Mouse (Mus musculus) MN1 (cell line): ENCODE data around the gene Cryaa.
"Not testable (repeated sequence)": the region's sequence is repeated elsewhere in the genome, so short reads cannot be mapped to it uniquely, and the experiment has no call there.

ENCODE experiments used
- DNase-seq: peaks from one replicate; pipeline ENCODE4 v3.0.0-alpha.2; 2016; ENCODE audit warnings: low spot score

Cryaa gene

GRCm38 (mm10) chr17:31658468-31659185 lies 19.0 kb upstream of the Cryaa start, which contains the start of gene U2af1:
TSS of gene U2af1 (minus strand) at chr17:31658892.
- peak; percentile 99 for DNase-seq

- DNase-seq = no peak
Observed at GRCm38 (mm10) chr17:31660661-31661250, 16.9 kb upstream of the Cryaa start.

- no peak for DNase-seq
Observed at GRCm38 (mm10) chr17:31662855-31663254, 14.8 kb upstream of the Cryaa start.

- DNase-seq = peak; percentile 94
Observed at GRCm38 (mm10) chr17:31664760-31665159, 12.8 kb upstream of the Cryaa start.

DNA sequence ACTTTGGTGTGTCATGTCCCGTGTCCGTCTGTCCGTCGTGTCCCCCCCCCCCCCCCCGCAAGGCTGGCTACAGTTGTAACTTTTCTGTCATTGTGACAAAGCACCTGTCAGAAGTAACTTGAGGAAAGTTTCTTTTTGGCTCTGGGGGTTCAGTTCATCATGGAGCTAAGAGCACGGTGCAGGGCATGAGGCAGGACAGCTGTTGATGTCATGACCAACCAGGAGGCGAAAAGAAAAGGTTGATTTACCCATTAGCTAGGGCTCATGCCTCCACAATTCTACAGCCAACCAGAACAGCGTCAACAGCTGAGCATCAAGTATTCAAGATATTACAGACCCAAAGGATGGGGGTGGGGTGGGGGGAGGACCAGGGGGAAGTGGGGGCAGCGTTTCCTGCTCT lies 9.3 kb upstream of the Cryaa start:
- DNase-seq = no peak

GRCm38 (mm10) chr17:31670163-31670562 lies 7.4 kb upstream of the Cryaa start:
- no peak for DNase-seq

DNA sequence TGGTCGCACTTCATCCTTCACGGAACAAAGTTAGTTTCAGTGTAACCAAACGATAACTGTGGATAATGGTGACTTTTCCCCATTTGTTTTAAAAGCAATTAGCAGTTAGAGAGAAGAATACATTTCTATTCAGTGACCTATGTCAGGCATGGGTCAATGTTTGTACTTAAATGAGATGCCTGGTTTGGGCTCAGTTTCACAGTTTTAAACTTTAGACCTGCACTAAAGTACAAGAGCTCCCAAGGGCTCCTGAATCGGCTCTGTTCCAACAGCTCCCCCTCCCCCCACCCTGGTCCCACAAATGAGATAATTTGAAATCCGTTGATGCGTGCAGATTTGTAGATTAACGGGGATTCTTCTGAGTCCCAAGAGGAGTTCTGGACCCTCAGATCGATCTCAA lies 5.9 kb upstream of the Cryaa start:
- DNase-seq = no peak

DNA sequence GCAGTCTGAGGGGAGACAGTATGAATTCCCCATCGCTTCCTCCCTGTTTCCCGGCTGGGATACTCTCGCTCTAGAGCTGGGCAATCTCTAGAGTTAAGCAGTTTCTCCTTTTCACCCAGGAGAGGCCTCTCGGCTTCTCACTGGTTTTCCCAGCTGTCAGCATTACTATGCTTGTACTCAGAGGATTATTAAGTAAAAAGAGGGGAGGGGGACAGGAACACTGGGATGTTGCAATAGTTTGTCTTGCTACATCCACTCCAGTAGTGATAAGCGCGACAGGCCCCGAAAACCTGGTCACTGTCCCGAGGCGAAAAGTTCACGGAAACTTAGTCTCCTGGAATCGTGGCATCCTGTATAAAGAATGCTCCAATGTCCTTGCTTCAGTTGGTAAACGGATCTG lies 5.3 kb upstream of the Cryaa start:
- no peak for DNase-seq

DNA sequence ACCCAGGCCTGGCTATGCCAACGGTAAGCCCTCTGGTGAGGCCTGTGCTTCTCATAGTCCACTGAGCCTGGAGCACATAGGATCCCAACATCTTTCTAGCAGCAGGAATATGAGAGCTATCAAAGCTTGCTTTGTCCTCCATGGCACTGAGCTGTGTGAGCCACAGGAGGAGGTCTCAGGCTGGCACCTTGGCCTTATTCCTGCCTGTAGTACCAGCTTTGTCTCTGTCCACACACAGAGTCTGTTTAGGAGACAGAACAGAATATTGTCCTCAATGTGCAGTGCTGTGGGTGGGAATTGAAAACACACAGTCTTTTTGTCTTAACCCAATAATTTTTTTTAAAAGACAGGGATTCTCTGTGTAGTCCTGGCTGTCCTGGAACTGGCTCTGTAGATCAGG lies 3.2 kb upstream of the Cryaa start:
- no peak for DNase-seq

DNA sequence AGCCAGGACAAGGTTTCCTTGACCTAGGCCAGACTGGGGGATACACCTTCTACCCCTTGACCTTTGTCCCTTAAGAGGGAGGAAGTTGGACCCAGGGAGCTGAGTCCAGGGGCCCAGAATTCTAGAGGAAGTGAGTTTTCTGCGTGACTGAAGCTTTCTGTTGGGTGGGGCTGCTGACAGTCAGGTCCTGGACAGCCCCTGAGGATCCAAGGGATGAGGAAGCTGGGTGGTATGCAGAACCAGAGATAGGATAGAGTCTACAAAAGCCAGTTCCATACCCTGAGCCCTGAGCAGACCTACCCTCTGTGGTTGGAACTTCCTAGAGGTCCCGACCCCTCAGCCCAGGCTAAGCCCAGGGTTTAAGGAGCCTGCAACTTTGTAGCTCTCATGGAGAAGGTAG lies 2.8 kb downstream of the Cryaa start:
- no peak for DNase-seq

DNA sequence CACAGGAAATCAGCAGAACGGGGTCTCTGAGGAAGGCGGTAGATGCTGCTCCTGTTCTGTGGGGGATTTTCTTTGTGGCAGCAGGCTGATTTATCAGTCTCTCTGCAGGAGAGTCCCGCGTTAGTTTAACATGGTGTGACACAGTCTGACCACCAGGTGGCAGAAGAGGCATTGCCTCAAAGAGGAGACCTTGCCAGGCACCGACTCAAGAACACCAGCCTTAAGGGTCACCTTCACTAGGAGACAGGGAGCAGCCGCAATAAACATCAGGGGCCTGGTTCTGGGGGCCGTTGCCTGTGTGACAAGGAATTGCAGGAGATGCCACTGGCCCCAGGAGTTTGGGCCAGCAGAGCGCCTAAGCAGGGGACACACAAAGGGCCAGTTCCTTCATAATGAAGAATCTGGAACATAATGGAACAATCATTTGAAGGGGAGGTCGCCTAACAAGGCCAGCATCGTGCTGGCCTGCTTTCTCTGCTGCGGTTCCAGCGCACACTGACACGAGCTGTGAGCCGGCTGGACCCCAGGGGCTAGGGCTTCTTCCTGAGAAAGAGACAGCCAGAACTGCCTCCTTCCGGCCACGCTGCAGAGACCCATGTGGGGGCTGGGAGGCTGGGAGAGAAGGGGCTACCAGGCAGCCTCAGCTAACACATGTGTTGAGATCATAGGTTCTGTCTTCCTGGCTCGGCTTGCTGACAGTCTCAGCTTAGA lies 8.1 kb downstream of the Cryaa start:
- DNase-seq = peak; percentile 89

DNA sequence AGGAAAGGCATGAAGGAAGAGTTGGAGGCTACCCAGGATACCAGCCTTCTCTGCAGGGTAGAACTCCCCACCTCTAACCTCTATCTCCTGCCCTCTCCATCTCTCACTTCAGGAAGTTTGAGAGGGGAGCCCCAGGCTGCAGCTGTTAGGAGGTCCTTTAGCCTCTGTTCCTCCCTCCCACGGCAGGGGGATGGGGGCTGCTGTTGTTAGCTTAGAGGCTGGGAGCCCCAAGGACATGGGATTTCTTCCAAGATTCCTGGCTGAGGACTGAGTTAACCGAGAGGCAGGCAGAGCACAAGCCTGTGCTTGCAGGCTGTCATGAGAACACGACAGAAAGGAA lies 8.6 kb downstream of the Cryaa start:
- DNase-seq = no peak

DNA sequence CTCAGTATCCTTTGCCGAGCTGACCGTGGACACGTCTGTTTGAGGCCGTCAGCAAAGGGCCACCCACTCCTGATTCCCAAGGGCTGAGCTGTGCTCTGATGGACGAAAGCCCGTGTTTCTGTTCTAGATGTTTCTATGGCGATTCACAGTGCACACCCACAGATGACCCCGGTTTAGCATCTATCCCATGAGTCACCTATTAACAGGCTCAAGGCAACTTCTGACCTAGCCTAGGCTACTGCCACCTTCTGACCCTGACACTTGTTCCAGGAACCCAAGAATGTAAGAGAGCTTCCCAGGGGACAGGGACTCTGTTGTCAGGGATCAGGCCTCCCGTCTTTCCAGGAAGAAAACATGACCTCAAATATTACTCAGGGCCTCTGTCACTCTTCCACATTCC lies 10.5 kb downstream of the Cryaa start:
- DNase-seq = no peak

DNA sequence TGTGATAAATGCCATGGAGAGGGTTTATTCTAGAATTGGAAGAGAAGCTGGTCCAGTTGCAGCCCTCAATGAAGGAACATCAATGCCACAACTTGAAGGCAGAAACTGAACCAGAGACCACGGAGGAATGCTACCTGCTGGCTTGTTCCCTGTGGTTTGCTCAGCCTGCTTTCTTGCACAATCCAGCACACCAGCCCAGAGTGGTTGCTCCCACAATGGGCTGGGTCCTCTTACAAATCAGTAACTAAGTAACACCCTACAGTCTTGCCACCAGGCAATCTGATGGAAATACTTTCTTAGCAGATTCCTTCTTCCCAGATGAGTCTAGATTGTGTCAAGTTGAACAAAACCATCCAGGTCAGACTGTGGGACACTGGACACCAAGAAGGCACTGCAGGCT lies 12.0 kb downstream of the Cryaa start:
- DNase-seq = no peak

DNA sequence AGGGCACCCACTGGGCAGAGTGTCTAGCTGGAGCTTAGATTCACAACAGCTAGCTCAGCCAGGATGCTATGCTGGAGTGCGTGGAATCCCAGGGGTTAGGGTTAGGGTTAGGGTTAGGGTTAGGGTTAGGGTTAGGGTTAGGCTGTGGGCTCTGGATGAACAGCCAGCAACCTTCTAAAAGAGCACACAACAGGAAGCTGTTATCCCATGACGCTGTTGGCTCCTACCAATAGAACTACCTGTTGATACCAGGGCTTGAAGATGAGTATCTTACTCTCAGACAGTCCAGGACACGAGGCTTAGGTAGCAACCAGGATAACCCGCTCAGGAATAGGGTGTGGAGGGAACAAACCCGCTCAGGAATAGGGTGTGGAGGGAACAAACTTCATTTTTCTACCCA lies 15.3 kb downstream of the Cryaa start:
- no peak for DNase-seq

GRCm38 (mm10) chr17:31693330-31694022 lies 15.9 kb downstream of the Cryaa start:
- DNase-seq = peak; percentile 74

DNA sequence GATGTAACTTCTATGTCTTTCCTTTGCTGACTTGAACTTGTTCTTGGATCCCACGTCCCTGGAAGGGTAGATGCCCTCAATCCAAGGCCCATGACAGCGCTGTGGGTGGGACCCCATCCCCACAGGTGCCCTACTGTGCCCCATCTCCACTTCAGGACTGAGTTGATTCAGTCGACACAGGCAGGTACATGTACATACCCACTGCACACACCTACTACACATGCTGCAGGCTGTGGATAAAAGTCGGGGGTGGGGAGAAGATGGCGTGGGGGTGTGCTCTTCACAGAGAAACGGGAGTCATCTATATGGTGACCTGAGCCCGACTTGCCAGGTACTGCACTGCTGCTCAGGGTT lies 16.4 kb downstream of the Cryaa start:
- DNase-seq = no peak

- no peak for DNase-seq
Observed at GRCm38 (mm10) chr17:31694949-31695348, 17.3 kb downstream of the Cryaa start.

DNA sequence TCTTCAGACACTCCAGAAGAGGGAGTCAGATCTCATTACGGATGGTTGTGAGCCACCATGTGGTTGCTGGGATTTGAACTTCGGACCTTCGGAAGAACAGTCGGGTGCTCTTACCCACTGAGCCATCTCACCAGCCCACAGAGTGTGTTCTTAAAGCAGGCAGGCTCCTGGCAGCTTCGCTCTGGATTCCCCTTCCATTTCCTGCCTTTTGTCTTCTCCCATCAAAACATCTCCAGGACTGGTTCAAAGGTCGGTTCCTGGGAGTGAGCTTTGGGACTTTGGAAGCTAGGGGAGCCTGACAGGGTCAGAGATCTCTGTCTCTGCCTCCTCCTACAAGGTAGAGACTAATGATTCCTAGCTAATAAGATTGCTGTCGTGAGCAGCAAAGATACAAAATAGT lies 17.7 kb downstream of the Cryaa start:
- not testable (repeated sequence) for DNase-seq

DNA sequence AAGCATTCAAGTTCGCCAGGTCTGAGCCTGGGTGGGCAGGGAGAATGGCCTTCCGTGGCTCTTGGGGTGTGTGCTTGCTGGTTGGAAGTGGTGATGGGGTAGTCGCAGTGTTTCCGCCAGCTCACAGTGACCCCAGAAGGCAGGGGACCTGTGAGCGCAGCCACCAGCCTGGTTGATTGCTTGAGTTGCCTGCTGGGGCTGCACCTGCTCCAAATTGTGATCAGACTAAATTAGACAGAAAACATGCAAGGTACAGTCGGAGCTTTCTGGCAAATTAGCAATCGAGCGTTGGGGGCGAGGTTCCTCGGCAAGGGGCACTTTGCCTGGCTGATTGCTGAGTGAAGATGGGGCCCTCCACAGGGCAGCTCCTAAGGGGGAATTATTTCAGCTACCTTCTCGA lies 20.7 kb downstream of the Cryaa start:
- no peak for DNase-seq

- peak; percentile 17 for DNase-seq
Observed at GRCm38 (mm10) chr17:31703276-31703980, 25.8 kb downstream of the Cryaa start.

- peak; percentile 65 for DNase-seq
Observed at GRCm38 (mm10) chr17:31705271-31706020, 27.8 kb downstream of the Cryaa start.
